Mouse (Mus musculus): ENCODE data around the gene Tusc2.

DNA sequence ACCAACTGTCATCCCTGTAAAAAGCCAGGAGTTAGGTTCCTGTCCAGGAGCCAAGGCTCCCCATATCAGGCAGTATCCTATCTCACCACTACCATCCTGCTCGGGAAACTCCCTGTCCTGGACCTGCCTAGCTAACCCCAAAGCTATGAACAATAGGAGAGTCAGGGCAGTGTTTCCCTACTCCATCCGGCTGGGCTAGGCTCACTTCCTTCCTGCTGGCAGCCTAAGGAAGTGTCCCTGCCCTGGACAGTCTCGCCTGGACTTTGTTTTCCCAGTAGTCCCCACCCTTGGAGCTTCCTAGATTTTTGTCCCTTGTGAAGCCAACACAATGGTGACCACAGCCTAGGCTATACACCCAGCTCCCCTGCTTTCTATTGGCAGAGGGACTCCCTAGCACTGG is 3.8 kb downstream of the Tusc2 start:
- TF ChIP-seq POLR2A (IDR thresholded peaks at IDR 0.05; ENCODE audit: borderline replicate concordance, insufficient read depth, low read length) (no peak), CTCF (IDR thresholded peaks at IDR 0.05; ENCODE audit: borderline replicate concordance, insufficient read depth, low read depth, low read length) (no peak)

Data from cerebellum, adult 2 months (tissue).